In the genomic region with DNA sequence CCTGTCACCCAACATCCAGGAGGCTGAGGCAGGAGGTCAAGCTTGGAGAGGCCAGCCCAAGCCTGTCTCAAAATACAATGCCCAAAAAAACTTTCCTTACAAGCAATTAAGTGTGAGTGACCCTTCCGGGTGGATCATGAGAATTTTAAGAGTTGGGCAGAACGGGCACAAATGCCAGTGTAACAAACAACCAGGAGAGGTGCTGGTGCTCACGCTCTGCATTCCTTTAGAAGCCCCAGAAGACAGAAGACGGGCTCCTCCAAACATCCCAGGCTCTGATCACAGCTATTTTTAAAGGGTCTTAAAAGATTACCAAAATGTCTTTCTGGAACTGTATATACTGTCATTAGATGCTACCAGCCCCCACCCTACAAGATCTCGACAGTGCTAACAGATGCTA, we compare ENCODE assay signal across 7 mouse cellular contexts. TPM values are rescaled to one million over a fixed set of nuclear protein-coding genes. Genes with fewer than 3 reads are reported as not detected.
A peak's percentile ranks its signal among the peaks of the same experiment; 100 is the strongest.
DNase-seq lines count a peak whose midpoint lies in the region; ATAC-seq and TF ChIP-seq lines count a peak whose summit lies in the region.

No protein-coding gene starts in this region.

- no peaks in the 10 kb centered on the region for H3K36me3 ChIP-seq in lung, postnatal 0 days (ENCODE audit: insufficient read depth, low read length)
- H3K36me3 ChIP-seq in forebrain, embryonic 14.5 days (ENCODE audit: control insufficient read depth, insufficient read depth, low read length), result no peaks in the 10 kb centered on the region
- H3K36me3 ChIP-seq in limb, embryonic 14.5 days (ENCODE audit: control insufficient read depth, insufficient read depth, low read length), result no peaks in the 10 kb centered on the region
- no peaks in the 10 kb centered on the region for H3K36me3 ChIP-seq in stomach, embryonic 16.5 days (ENCODE audit: control insufficient read depth, insufficient read depth, low read length)

- H3K27me3 ChIP-seq in lung, postnatal 0 days (replicated peaks; ENCODE audit: insufficient read depth, low read length), result no peaks in the 10 kb centered on the region
- no peaks in the 10 kb centered on the region for H3K27me3 ChIP-seq in forebrain, embryonic 14.5 days (replicated peaks; ENCODE audit: control insufficient read depth, insufficient read depth, low read length)
- H3K27me3 ChIP-seq in limb, embryonic 14.5 days (ENCODE audit: control insufficient read depth, insufficient read depth, low read length), result no peaks in the 10 kb centered on the region
- H3K27me3 ChIP-seq in stomach, embryonic 16.5 days (ENCODE audit: control insufficient read depth, insufficient read depth, low read length), result no peaks in the 10 kb centered on the region

- TF ChIP-seq POLR2A in limb, embryonic 14.5 days (IDR thresholded peaks at IDR 0.05; ENCODE audit: borderline replicate concordance, extremely low read depth, insufficient read depth, insufficient read length), result no peak

- no peak for ATAC-seq in lung, postnatal 0 days
- no peak for ATAC-seq in forebrain, embryonic 14.5 days
- no peak for ATAC-seq in limb, embryonic 14.5 days (ENCODE audit: low FRiP score, low read depth)
- ATAC-seq in stomach, embryonic 16.5 days (ENCODE audit: insufficient read depth, low FRiP score), result no peak

- peak; percentile 28 for TF ChIP-seq CTCF in lung, postnatal 0 days (IDR thresholded peaks at IDR 0.05)

- peak overlapping the region; percentile 98; the same call in 1 of the 2 replicates for H3K27ac ChIP-seq in lung, postnatal 0 days (ENCODE audit: low read length)
- no peak overlapping the region for H3K27ac ChIP-seq in forebrain, embryonic 14.5 days (ENCODE audit: low read depth, low read length)
- no peak overlapping the region for H3K27ac ChIP-seq in limb, embryonic 14.5 days (replicated peaks; ENCODE audit: low read depth, low read length)
- H3K27ac ChIP-seq in stomach, embryonic 16.5 days (ENCODE audit: low read length), result peak overlapping the region; percentile 99

- WGBS in lung, postnatal 0 days, result 9% methylated on average over 5 of the region's 5 CpGs
- 26% methylated on average over 5 of the region's 5 CpGs for WGBS in forebrain, embryonic 14.5 days
- WGBS in limb, embryonic 14.5 days, result 31% methylated on average over 5 of the region's 5 CpGs
- WGBS in stomach, embryonic 16.5 days, result 27% methylated on average over 5 of the region's 5 CpGs

- peaks cover 19% of the 10 kb centered on the region for H3K4me1 ChIP-seq in lung, postnatal 0 days (ENCODE audit: insufficient read depth, low read depth, low read length)
- H3K4me1 ChIP-seq in forebrain, embryonic 14.5 days (ENCODE audit: control insufficient read depth, insufficient read depth, low read length), result peaks cover 9% of the 10 kb centered on the region
- peaks cover 33% of the 10 kb centered on the region for H3K4me1 ChIP-seq in limb, embryonic 14.5 days (ENCODE audit: control insufficient read depth, insufficient read depth, low read length)
- H3K4me1 ChIP-seq in stomach, embryonic 16.5 days (ENCODE audit: control insufficient read depth, insufficient read depth, low read length), result peaks cover 38% of the 10 kb centered on the region

- peak overlapping the region; percentile 94 for H3K4me3 ChIP-seq in lung, postnatal 0 days (ENCODE audit: low read depth, low read length)
- peak overlapping the region; percentile 82 for H3K4me3 ChIP-seq in forebrain, embryonic 14.5 days (ENCODE audit: low read depth, low read length)
- H3K4me3 ChIP-seq in limb, embryonic 14.5 days (replicated peaks; ENCODE audit: low read length), result peak overlapping the region; percentile 89
- peak overlapping the region; percentile 90 for H3K4me3 ChIP-seq in stomach, embryonic 16.5 days (replicated peaks; ENCODE audit: low read length)

- DNase-seq in lung, postnatal 0 days (ENCODE audit: low spot score), result no peak
- no peak for DNase-seq in lung, postnatal 4 days
- DNase-seq in forebrain, embryonic 14.5 days (ENCODE audit: low spot score), result no peak
- no peak for DNase-seq in limb, embryonic 14.5 days (ENCODE audit: low spot score)
- DNase-seq in thymus, postnatal 14 days, result no peak
- DNase-seq in cerebellum, adult 8-10 months, result no peak

- peak overlapping the region; percentile 78 for H3K4me2 ChIP-seq in lung, postnatal 0 days (replicated peaks; ENCODE audit: low read depth, low read length)
- peak overlapping the region; percentile 72 for H3K4me2 ChIP-seq in forebrain, embryonic 14.5 days (ENCODE audit: low read length)
- H3K4me2 ChIP-seq in limb, embryonic 14.5 days (replicated peaks; ENCODE audit: low read depth, low read length, severe bottlenecking), result peak overlapping the region; percentile 46
- peak overlapping the region; percentile 77 for H3K4me2 ChIP-seq in stomach, embryonic 16.5 days (ENCODE audit: low read depth, low read length)

- no peak for TF ChIP-seq EP300 in lung, postnatal 0 days (IDR thresholded peaks at IDR 0.05)

- no peaks in the 10 kb centered on the region for H3K9me3 ChIP-seq in lung, postnatal 0 days (ENCODE audit: low read length)
- no peaks in the 10 kb centered on the region for H3K9me3 ChIP-seq in forebrain, embryonic 14.5 days (replicated peaks; ENCODE audit: control insufficient read depth, low read length)
- no peaks in the 10 kb centered on the region for H3K9me3 ChIP-seq in limb, embryonic 14.5 days (ENCODE audit: control insufficient read depth, low read length)
- H3K9me3 ChIP-seq in stomach, embryonic 16.5 days (replicated peaks; ENCODE audit: control insufficient read depth, low read length), result no peaks in the 10 kb centered on the region

- H3K9ac ChIP-seq in lung, postnatal 0 days (replicated peaks; ENCODE audit: low read depth), result 0 out of 2 replicates have a peak overlapping the region, but pooled peaks have one; percentile 20
- H3K9ac ChIP-seq in forebrain, embryonic 14.5 days (ENCODE audit: low read length), result peak overlapping the region; percentile 81; the same call in 1 of the 2 replicates
- H3K9ac ChIP-seq in limb, embryonic 14.5 days (ENCODE audit: low read depth, low read length, severe bottlenecking), result peak overlapping the region; percentile 97
- peak overlapping the region; percentile 97 for H3K9ac ChIP-seq in stomach, embryonic 16.5 days (ENCODE audit: low read length)

RNA-seq across cellular contexts. Expression of a gene that starts 2.5 kb away (rescaled TPM):
- 28.5 and 30.6 TPM in 2 replicates for polyA plus RNA-seq in lung, postnatal 0 days (2015; fragmentation: Nextera tagmentation; extraction: Ambion mirVana)
- polyA plus RNA-seq in forebrain, embryonic 14.5 days (2014; fragmentation: Nextera tagmentation; extraction: Ambion mirVana), result 4.7 and 6.9 TPM in 2 replicates
- polyA plus RNA-seq in limb, embryonic 14.5 days (2012; rRNA removed), result 39.6 and 44.8 TPM in 2 replicates
- polyA plus RNA-seq in limb, embryonic 14.5 days (2014; fragmentation: Nextera tagmentation; extraction: Ambion mirVana), result 41.3 and 41.6 TPM in 2 replicates
- polyA plus RNA-seq in stomach, embryonic 16.5 days (2015; fragmentation: Nextera tagmentation; extraction: Ambion mirVana), result 27.7 and 28.6 TPM in 2 replicates

Comparison
In these comparisons a context has a peak if more than half of its experiments do, and no peak if none do; other contexts are left out.
1. H3K27ac ChIP-seq: peak in lung, postnatal 0 days (single experiment) and stomach, embryonic 16.5 days (single experiment); none in forebrain, embryonic 14.5 days (single experiment) and limb, embryonic 14.5 days (single experiment).
2. H3K9ac ChIP-seq: peak in every context shown above with its lines; median percentile 97 in limb, embryonic 14.5 days; 97 in stomach, embryonic 16.5 days; 81 in forebrain, embryonic 14.5 days; 20 in lung, postnatal 0 days.
3. Peak in every context shown above with its lines, with median percentiles within 50 percentile points of each other: H3K4me2 ChIP-seq and H3K4me3 ChIP-seq.